Mouse (Mus musculus) kidney, embryonic 16.5 days (tissue): ENCODE measurements at regions not wholly inside any gene's neighbourhood (a gene's known extent, or its start where the extent isn't known, plus 50 kb on each side); places are given as distances from the start of the nearest gene placed in this dataset.
"Not testable (repeated sequence)": the region's sequence is repeated elsewhere in the genome, so short reads cannot be mapped to it uniquely, and the experiment has no call there.

Experiments used
- ATAC-seq: fragments of 200-750 bp; cut with Nextera tagmentation; 2 replicates; pipeline ENCODE4 v1.8.0; 2017; ENCODE audit warnings: moderate TSS enrichment; ENCODE audit not compliant: low FRiP score, low TSS enrichment
- H3K27ac ChIP-seq: fragments of 300-500 bp; sonication (generic); 2 replicates; pipeline ENCODE4 v1.5.1; 2014; ENCODE audit warnings: low read length
- H3K27me3 ChIP-seq: fragments of 300-500 bp; sonication (generic); 2 replicates; pipeline ENCODE4 v1.6.1; 2014; ENCODE audit warnings: low read length, control low read depth, mixed read lengths; ENCODE audit not compliant: insufficient read depth
- H3K36me3 ChIP-seq: fragments of 300-500 bp; sonication (generic); 2 replicates; pipeline ENCODE4 v1.6.1; 2014; ENCODE audit warnings: low read length, control low read depth, mixed read lengths; ENCODE audit not compliant: insufficient read depth
- H3K4me1 ChIP-seq: fragments of 300-500 bp; sonication (generic); 2 replicates; pipeline ENCODE4 v1.6.1; 2014; ENCODE audit warnings: low read length, control low read depth, mixed read lengths; ENCODE audit not compliant: insufficient read depth
- H3K4me2 ChIP-seq: fragments of 300-500 bp; sonication (generic); replicated peaks from 2 replicates; pipeline ENCODE4 v1.6.1; 2014; ENCODE audit warnings: low read depth, low read length
- H3K4me3 ChIP-seq: fragments of 300-500 bp; sonication (generic); 2 replicates; pipeline ENCODE4 v1.5.1; 2014; ENCODE audit warnings: mild to moderate bottlenecking, low read length
- H3K9ac ChIP-seq: fragments of 300-500 bp; sonication (generic); replicated peaks from 2 replicates; pipeline ENCODE4 v1.6.1; 2014; ENCODE audit warnings: low read length
- H3K9me3 ChIP-seq: fragments of 300-500 bp; sonication (generic); 2 replicates; pipeline ENCODE4 v1.6.1; 2016; ENCODE audit warnings: low read length, control low read depth
- WGBS: fragments of 180-500 bp; shearing (Covaris S2); extraction: QIAGEN DNeasy Blood & Tissue Kit; methylation state at CpG from one replicate; pipeline ENCODE4 v1.1.7; 2014; 5-methylcytosine and 5-hydroxymethylcytosine counted together

GRCm38 (mm10) chr8:28367361-28367760, 919.9 kb downstream of the Poteg start:
- H3K36me3 ChIP-seq = no peaks in the 10 kb centered on the region
- H3K9ac ChIP-seq = no peak overlapping the region
- no peak for ATAC-seq
- WGBS = 73% methylated on average over 3 of the region's 3 CpGs
- H3K4me1 ChIP-seq = no peaks in the 10 kb centered on the region
- H3K4me3 ChIP-seq = no peak overlapping the region
- H3K9me3 ChIP-seq = no peaks in the 10 kb centered on the region
- H3K27me3 ChIP-seq = no peaks in the 10 kb centered on the region
- no peak overlapping the region for H3K4me2 ChIP-seq
- no peak overlapping the region for H3K27ac ChIP-seq

GRCm38 (mm10) chr8:28371752-28372151, 924.3 kb downstream of the Poteg start:
- no peak overlapping the region for H3K27ac ChIP-seq
- H3K27me3 ChIP-seq = no peaks in the 10 kb centered on the region
- H3K9me3 ChIP-seq = no peaks in the 10 kb centered on the region
- H3K4me2 ChIP-seq = no peak overlapping the region
- WGBS = 63% methylated on average over 1 of the region's 1 CpGs
- H3K4me1 ChIP-seq = no peaks in the 10 kb centered on the region
- no peak for ATAC-seq
- H3K9ac ChIP-seq = no peak overlapping the region
- no peak overlapping the region for H3K4me3 ChIP-seq
- no peaks in the 10 kb centered on the region for H3K36me3 ChIP-seq

DNA sequence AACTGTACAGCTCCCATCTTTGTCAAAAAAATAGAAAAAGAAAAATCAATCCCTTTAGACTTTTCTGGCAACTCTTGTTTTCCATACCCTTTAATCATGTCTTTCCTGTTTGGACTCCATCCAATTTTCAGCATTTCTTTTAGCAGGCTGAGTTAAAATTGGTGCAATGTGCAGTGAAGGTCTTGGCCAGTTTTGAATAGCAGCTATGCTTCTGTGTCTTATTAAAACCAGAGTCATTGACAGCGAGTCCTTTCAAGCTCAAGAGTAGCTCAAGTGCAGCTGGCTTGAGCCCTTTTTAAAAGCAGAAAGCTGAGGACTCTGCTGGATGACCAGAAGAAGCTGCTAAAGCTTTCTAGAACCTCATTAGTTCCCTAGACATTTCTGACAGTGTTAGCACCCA, 952.7 kb downstream of the Poteg start:
- H3K9me3 ChIP-seq = no peaks in the 10 kb centered on the region
- WGBS = 85% methylated on average over 1 of the region's 1 CpGs
- no peak for ATAC-seq

GRCm38 (mm10) chr8:28427544-28428135, 980.2 kb downstream of the Poteg start:
- no peaks in the 10 kb centered on the region for H3K9me3 ChIP-seq
- H3K36me3 ChIP-seq = no peaks in the 10 kb centered on the region
- no peak overlapping the region for H3K27ac ChIP-seq
- no peak overlapping the region for H3K9ac ChIP-seq
- H3K4me2 ChIP-seq = no peak overlapping the region
- H3K4me3 ChIP-seq = no peak overlapping the region
- no peak for ATAC-seq
- WGBS = 71% methylated on average over 7 of the region's 7 CpGs
- no peaks in the 10 kb centered on the region for H3K4me1 ChIP-seq
- H3K27me3 ChIP-seq = no peaks in the 10 kb centered on the region

More for the DNA sequence above, 952.7 kb downstream of the Poteg start:
- Histone ChIP-seq H3K4me1 (no peaks in the 10 kb centered on the region), H3K4me3 (no peak overlapping the region), H3K36me3 (no peaks in the 10 kb centered on the region), H3K9ac (no peak overlapping the region), H3K27ac (no peak overlapping the region), H3K4me2 (no peak overlapping the region), H3K27me3 (no peaks in the 10 kb centered on the region)

DNA sequence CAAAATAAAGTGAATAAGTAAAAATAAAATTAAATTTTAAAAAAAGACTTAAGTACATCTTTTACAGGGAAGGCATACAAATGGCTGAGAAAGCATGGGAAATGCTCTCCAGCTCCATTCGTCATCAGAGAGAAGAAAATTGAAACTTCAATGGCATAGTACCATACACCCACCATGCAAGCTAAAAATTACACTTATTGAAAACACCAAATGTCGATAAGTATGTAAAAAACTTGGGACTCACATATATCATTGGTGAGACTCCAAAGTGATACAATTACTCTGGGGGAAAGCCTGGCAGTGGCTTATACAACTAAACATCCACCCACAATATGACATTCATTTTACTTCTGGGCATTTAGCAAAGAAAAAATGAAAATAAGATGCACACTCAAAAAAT, 1025.7 kb downstream of the Poteg start:
- Histone ChIP-seq H3K4me3 (no peak overlapping the region), H3K36me3 (no peaks in the 10 kb centered on the region), H3K27me3 (no peaks in the 10 kb centered on the region), H3K9me3 (no peaks in the 10 kb centered on the region), H3K4me2 (no peak overlapping the region), H3K9ac (no peak overlapping the region), H3K4me1 (no peaks in the 10 kb centered on the region), H3K27ac (no peak overlapping the region)
- no peak for ATAC-seq
- WGBS = 86% methylated on average over 2 of the region's 2 CpGs

- Histone ChIP-seq H3K4me2 (no peak overlapping the region), H3K27me3 (no peaks in the 10 kb centered on the region), H3K27ac (no peak overlapping the region), H3K9me3 (no peaks in the 10 kb centered on the region), H3K9ac (no peak overlapping the region), H3K36me3 (no peaks in the 10 kb centered on the region), H3K4me1 (no peaks in the 10 kb centered on the region), H3K4me3 (no peak overlapping the region)
- no peak for ATAC-seq
- WGBS = 77% methylated on average over 3 of the region's 3 CpGs
These were observed 1040.4 kb downstream of the Poteg start for GRCm38 (mm10) chr8:28487913-28488312.

GRCm38 (mm10) chr8:28503488-28504319, 1056.2 kb downstream of the Poteg start:
- Histone ChIP-seq H3K4me1 (no peaks in the 10 kb centered on the region), H3K27me3 (no peaks in the 10 kb centered on the region), H3K36me3 (no peaks in the 10 kb centered on the region), H3K4me3 (no peak overlapping the region), H3K4me2 (no peak overlapping the region), H3K9ac (no peak overlapping the region), H3K27ac (no peak overlapping the region), H3K9me3 (no peaks in the 10 kb centered on the region)
- no peak; the same call in 1 of the 2 replicates for ATAC-seq
- WGBS = 80% methylated on average over 5 of the region's 5 CpGs

DNA sequence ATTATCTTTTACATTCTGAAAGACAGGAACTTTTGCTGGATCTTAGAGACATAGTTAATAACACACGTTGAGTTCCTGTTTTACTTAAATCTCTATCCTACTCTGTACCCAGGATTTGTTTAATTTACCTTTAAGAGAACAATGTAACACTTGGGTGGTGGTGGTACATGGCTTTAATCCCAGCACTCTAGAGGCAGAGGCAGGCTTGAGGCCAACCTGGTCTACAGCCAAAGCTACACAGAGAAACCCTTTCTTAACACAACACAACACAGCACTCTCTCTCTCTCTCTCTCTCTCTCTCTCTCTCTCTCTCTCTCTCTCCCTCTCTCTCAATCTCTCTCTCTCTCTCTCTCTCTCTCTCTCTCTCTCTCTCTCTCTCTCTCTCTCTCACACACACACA, 1076.0 kb downstream of the Poteg start:
- H3K36me3 ChIP-seq, H3K9ac ChIP-seq, H3K27ac ChIP-seq, H3K4me1 ChIP-seq, H3K9me3 ChIP-seq, H3K4me3 ChIP-seq, ATAC-seq, H3K4me2 ChIP-seq, H3K27me3 ChIP-seq: not testable (repeated sequence)
- WGBS = 91% methylated on average over 1 of the region's 1 CpGs

DNA sequence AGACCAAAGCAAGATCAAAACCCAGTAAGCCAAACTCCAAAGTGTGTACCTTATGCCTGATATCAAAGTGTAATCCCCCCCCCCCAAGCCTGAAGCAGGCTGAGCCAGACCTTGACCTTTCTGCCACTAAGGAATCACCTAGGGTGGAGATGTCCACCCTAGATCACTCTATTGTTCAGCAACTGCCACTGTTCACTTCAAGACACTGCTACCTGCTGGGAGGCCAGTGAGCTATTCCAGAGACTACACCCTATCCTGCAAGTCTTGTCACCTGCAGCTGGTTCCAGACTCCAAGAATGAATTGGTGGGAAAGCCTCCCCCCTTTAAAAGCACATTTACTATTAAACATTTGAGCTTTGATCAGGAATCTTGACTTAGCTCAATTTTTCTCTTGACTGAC, 1099.8 kb downstream of the Poteg start:
- Histone ChIP-seq H3K9me3 (no peaks in the 10 kb centered on the region; the same call in 1 of the 2 replicates), H3K27ac (no peak overlapping the region), H3K36me3 (no peaks in the 10 kb centered on the region), H3K4me2 (no peak overlapping the region), H3K9ac (no peak overlapping the region), H3K27me3 (no peaks in the 10 kb centered on the region), H3K4me1 (no peaks in the 10 kb centered on the region), H3K4me3 (no peak overlapping the region)
- ATAC-seq = no peak

DNA sequence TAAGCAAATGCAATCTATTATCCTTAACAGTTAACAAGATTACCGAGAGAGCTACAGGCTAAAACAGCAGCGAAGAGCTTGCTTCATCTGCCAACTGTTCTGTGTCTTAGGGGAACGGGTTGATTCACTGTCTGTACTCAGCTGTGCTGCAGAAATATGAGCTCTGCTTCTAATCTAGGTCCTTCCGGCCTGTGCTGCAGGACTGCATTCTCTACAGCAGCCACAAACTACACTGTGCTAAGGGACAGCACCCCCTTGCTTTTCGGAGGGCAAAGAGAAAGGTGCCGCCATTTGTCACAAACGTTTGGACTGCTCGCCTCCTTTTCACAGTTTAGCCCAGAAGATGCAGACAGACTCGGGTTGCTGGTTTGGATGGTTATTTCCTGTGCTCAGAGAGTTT, 1112.4 kb downstream of the Poteg start:
- Histone ChIP-seq H3K9ac (no peak overlapping the region), H3K27me3 (no peaks in the 10 kb centered on the region), H3K36me3 (no peaks in the 10 kb centered on the region), H3K27ac (no peak overlapping the region), H3K4me1 (no peaks in the 10 kb centered on the region), H3K9me3 (no peaks in the 10 kb centered on the region), H3K4me2 (peak overlapping the region; percentile 19), H3K4me3 (peak overlapping the region; percentile 2; the same call in 1 of the 2 replicates)
- WGBS = 24% methylated on average over 9 of the region's 9 CpGs
- ATAC-seq = peak; percentile 77; the same call in 1 of the 2 replicates
